Mouse (Mus musculus): ENCODE data around the gene Padi2. TPM values are rescaled to one million over a fixed set of nuclear protein-coding genes. Genes with fewer than 3 reads are reported as not detected.

Padi2 gene
- polyA plus RNA-seq, 1 experiment from 2014 or later = 4.6 TPM

- DNase-seq (ENCODE audit: low read depth, low spot score) (no peak), ATAC-seq (no peak)
- in situ Hi-C loops (cut with MboI; ENCODE audit: low pct_unique_long_range_greater_than_20kb) = no loop called here
- CTCF ChIA-PET = no interaction called here
- POLR2A ChIA-PET = no interaction called here
- no peaks in the 10 kb centered on the region for H3K27me3 ChIP-seq
- no peak for TF ChIP-seq CTCF (IDR thresholded peaks at IDR 0.05)
Observed at GRCm38 (mm10) chr4:140871851-140872685, 34.1 kb upstream of the Padi2 start.

- ATAC-seq (no peak), DNase-seq (ENCODE audit: low read depth, low spot score) (no peak)
- H3K27me3 ChIP-seq = no peaks in the 10 kb centered on the region
- CTCF ChIA-PET = no interaction called here
- POLR2A ChIA-PET = no interaction called here
- in situ Hi-C loops (cut with MboI; ENCODE audit: low pct_unique_long_range_greater_than_20kb) = no loop called here
- TF ChIP-seq CTCF (IDR thresholded peaks at IDR 0.05) = no peak
Observed at GRCm38 (mm10) chr4:140872686-140872992, 33.5 kb upstream of the Padi2 start.

GRCm38 (mm10) chr4:140873011-140873410 is 33.1 kb upstream of the Padi2 start:
- no peak for DNase-seq (ENCODE audit: low read depth, low spot score)
- POLR2A ChIA-PET = no interaction called here

GRCm38 (mm10) chr4:140876161-140876560 is 30.0 kb upstream of the Padi2 start:
- in situ Hi-C loops (cut with MboI; ENCODE audit: low pct_unique_long_range_greater_than_20kb) = no loop called here
- CTCF ChIA-PET = interaction anchor here (1.2 kb wide), 1 partner anchor 59 kb away, joined by 3 read pairs; no protein-coding TSS in a partner anchor

More at GRCm38 (mm10) chr4:140873011-140873410, 33.1 kb upstream of the Padi2 start:
- in situ Hi-C loops (cut with MboI; ENCODE audit: low pct_unique_long_range_greater_than_20kb) = no loop called here
- H3K27me3 ChIP-seq = no peaks in the 10 kb centered on the region
- TF ChIP-seq CTCF (IDR thresholded peaks at IDR 0.05) = no peak
- ATAC-seq = no peak
- CTCF ChIA-PET = no interaction called here

GRCm38 (mm10) chr4:140876681-140877080 is 29.5 kb upstream of the Padi2 start:
- in situ Hi-C loops (cut with MboI; ENCODE audit: low pct_unique_long_range_greater_than_20kb) = no loop called here
- POLR2A ChIA-PET = no interaction called here
- TF ChIP-seq CTCF (IDR thresholded peaks at IDR 0.05) = no peak

More at GRCm38 (mm10) chr4:140876161-140876560, 30.0 kb upstream of the Padi2 start:
- ATAC-seq (no peak), DNase-seq (ENCODE audit: low read depth, low spot score) (no peak)
- POLR2A ChIA-PET = no interaction called here
- no peak for TF ChIP-seq CTCF (IDR thresholded peaks at IDR 0.05)
- H3K27me3 ChIP-seq = no peaks in the 10 kb centered on the region

GRCm38 (mm10) chr4:140877441-140877840 is 28.7 kb upstream of the Padi2 start:
- TF ChIP-seq CTCF (IDR thresholded peaks at IDR 0.05) = no peak
- CTCF ChIA-PET = no interaction called here

More at GRCm38 (mm10) chr4:140876681-140877080, 29.5 kb upstream of the Padi2 start:
- no peaks in the 10 kb centered on the region for H3K27me3 ChIP-seq
- CTCF ChIA-PET = no interaction called here
- DNase-seq (ENCODE audit: low read depth, low spot score) = no peak
- peak; percentile 39 for ATAC-seq

GRCm38 (mm10) chr4:140878655-140879054 is 27.5 kb upstream of the Padi2 start:
- no peak for TF ChIP-seq CTCF (IDR thresholded peaks at IDR 0.05)
- DNase-seq (ENCODE audit: low read depth, low spot score) (no peak), ATAC-seq (no peak)
- ChIA-PET CTCF (no interaction called here), POLR2A (interaction anchor here (0.6 to 0.7 kb wide), 2 partner anchors 29 to 253 kb away, joined by 3 to 6 read pairs; no protein-coding TSS in a partner anchor)
- in situ Hi-C loops (cut with MboI; ENCODE audit: low pct_unique_long_range_greater_than_20kb) = no loop called here
- H3K27me3 ChIP-seq = no peaks in the 10 kb centered on the region

More at GRCm38 (mm10) chr4:140877441-140877840, 28.7 kb upstream of the Padi2 start:
- DNase-seq (ENCODE audit: low read depth, low spot score) (no peak), ATAC-seq (no peak)
- in situ Hi-C loops (cut with MboI; ENCODE audit: low pct_unique_long_range_greater_than_20kb) = no loop called here
- H3K27me3 ChIP-seq = no peaks in the 10 kb centered on the region
- POLR2A ChIA-PET = no interaction called here

- POLR2A ChIA-PET = interaction anchor here (0.7 kb wide), 1 partner anchor 29 kb away, joined by 3 read pairs; no protein-coding TSS in a partner anchor
- no peaks in the 10 kb centered on the region for H3K27me3 ChIP-seq
- ATAC-seq (no peak), DNase-seq (ENCODE audit: low read depth, low spot score) (no peak)
- in situ Hi-C loops (cut with MboI; ENCODE audit: low pct_unique_long_range_greater_than_20kb) = no loop called here
- CTCF ChIA-PET = no interaction called here
- TF ChIP-seq CTCF (IDR thresholded peaks at IDR 0.05) = no peak
Observed at GRCm38 (mm10) chr4:140879116-140879515, 27.0 kb upstream of the Padi2 start.

- CTCF ChIA-PET = no interaction called here
- no peak for ATAC-seq
- POLR2A ChIA-PET = no interaction called here
- no peaks in the 10 kb centered on the region for H3K27me3 ChIP-seq
- in situ Hi-C loops (cut with MboI; ENCODE audit: low pct_unique_long_range_greater_than_20kb) = loop anchor here (10.0 kb wide), 1 partner anchor 85 kb away; no protein-coding TSS in a partner anchor
- TF ChIP-seq CTCF (IDR thresholded peaks at IDR 0.05) = no peak
- DNase-seq (ENCODE audit: low read depth, low spot score) = no peak
Observed at GRCm38 (mm10) chr4:140879739-140880138, 26.4 kb upstream of the Padi2 start.

- ATAC-seq (no peak), DNase-seq (ENCODE audit: low read depth, low spot score) (no peak)
- POLR2A ChIA-PET = no interaction called here
- in situ Hi-C loops (cut with MboI; ENCODE audit: low pct_unique_long_range_greater_than_20kb) = loop anchor here (10.0 kb wide), 1 partner anchor 85 kb away; no protein-coding TSS in a partner anchor
- CTCF ChIA-PET = no interaction called here
- TF ChIP-seq CTCF (IDR thresholded peaks at IDR 0.05) = no peak
- no peaks in the 10 kb centered on the region for H3K27me3 ChIP-seq
Observed at GRCm38 (mm10) chr4:140880207-140880606, 25.9 kb upstream of the Padi2 start.

- DNase-seq (ENCODE audit: low read depth, low spot score) (no peak), ATAC-seq (no peak)
- no peak for TF ChIP-seq CTCF (IDR thresholded peaks at IDR 0.05)
- ChIA-PET CTCF (no interaction called here), POLR2A (no interaction called here)
- in situ Hi-C loops (cut with MboI; ENCODE audit: low pct_unique_long_range_greater_than_20kb) = loop anchor here (10.0 kb wide), 1 partner anchor 86 kb away; no protein-coding TSS in a partner anchor
- no peaks in the 10 kb centered on the region for H3K27me3 ChIP-seq
Observed at GRCm38 (mm10) chr4:140881026-140881670, 25.0 kb upstream of the Padi2 start.
